Mouse (Mus musculus): ENCODE results near the gene Ppp1r18. TPM values are rescaled to one million over a fixed set of nuclear protein-coding genes. Genes with fewer than 3 reads are reported as not detected.

Gene Ppp1r18
- polyA plus RNA-seq, 1 experiment from 2014 or later: 23.7 TPM

DNA sequence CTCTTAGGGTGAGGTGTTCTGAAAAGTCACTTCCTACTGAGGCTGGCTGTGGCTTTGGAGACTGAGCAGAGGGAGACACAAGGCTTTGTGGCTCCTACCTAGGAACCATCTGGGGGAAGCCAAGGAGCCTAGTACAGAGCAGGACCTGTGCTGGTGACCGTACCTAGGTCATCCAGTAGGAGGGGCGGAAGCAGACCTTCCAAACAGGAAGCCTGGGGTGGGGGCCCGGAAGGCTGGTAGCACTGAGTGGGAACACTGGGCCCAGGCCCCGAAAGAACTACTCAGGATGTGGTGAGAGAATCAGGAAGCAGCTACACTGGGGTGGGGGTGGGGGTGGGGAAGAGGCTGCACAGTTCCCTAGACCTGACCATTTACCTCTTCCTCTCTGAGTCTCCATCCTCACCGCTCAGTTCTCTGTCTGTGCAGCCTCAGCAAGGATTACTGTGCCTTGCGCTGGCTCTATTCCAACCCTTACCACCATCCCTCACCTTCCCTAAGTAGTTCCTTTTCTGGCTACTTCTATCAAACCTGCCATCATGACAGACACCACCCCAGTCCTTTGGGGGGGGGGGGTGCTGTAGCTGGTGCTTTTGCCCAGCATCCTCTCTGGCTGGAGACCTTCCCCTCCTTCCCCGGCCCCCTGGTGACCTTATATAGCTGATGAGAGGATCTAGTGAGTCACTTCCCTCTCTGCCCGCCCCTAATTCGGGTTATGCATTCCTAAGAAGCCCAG, 4.9 kb downstream of the Ppp1r18 start:
- Histone ChIP-seq H3K4me2 (peak overlapping the region; percentile 94), H3K27ac (ENCODE audit: poor library complexity, severe bottlenecking) (peak overlapping the region; percentile 96), H3K36me3 (peaks cover 34% of the 10 kb centered on the region), H3K4me1 (replicated peaks) (peaks cover 58% of the 10 kb centered on the region), H3K9ac (peak overlapping the region; percentile 91), H3K27me3 (replicated peaks) (no peaks in the 10 kb centered on the region), H3K4me3 (peak overlapping the region; percentile 78), H3K9me3 (replicated peaks) (no peaks in the 10 kb centered on the region; the same call in 1 of the 2 replicates)
- peak; percentile 19; the same call in 1 of the 2 replicates for ATAC-seq (ENCODE audit: insufficient number of reproducible peaks, low FRiP score)
- WGBS: 34% methylated on average over 9 of the region's 9 CpGs

- H3K27me3 ChIP-seq (replicated peaks): no peaks in the 10 kb centered on the region
- H3K4me1 ChIP-seq (replicated peaks): peaks cover 58% of the 10 kb centered on the region
- peak overlapping the region; percentile 91 for H3K9ac ChIP-seq
- no peaks in the 10 kb centered on the region; the same call in 1 of the 2 replicates for H3K9me3 ChIP-seq (replicated peaks)
- peak overlapping the region; percentile 94 for H3K4me2 ChIP-seq
- H3K27ac ChIP-seq (ENCODE audit: poor library complexity, severe bottlenecking): peak overlapping the region; percentile 96
- no peak for ATAC-seq (ENCODE audit: insufficient number of reproducible peaks, low FRiP score)
- peak overlapping the region; percentile 78 for H3K4me3 ChIP-seq
- peaks cover 39% of the 10 kb centered on the region for H3K36me3 ChIP-seq
- 55% methylated on average over 8 of the region's 8 CpGs for WGBS
Observed at GRCm38 (mm10) chr17:35870884-35871696, 5.7 kb downstream of the Ppp1r18 start.

DNA sequence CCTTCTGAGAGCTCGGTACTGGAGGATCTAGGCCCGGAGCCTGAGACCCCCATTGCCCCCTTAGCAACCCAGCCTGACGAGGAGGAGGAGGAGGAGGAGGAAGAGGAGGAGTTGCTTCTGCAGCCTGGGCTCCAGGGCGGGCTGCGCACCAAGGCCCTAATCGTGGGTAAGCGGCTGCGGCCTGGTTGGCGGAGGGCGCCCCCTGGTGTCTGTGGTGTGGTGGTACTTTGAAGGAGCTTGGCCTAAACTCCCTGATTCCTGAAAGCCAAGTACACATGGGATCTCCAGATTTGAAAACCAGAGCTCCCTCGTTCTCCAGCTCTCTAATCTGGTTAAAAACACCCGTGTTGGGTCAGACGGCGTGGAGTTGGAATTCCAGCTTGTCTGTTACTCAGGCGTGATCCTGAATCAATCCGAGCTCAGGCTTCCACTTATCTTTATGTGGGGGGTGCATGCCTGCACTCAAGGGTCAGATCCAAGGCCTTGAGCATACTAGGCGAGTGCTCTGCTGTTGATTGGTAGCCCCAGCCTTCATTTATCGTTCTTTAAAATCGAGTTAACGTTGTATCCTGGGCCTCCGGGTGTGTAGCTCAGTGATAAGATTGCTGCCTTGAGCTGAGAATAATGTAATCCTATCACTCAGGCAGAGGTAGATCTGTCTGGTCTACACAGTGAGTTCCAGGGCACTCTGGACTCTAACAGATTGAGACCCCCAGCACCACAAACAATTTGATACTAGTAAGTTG, 8.6 kb downstream of the Ppp1r18 start:
- H3K9ac ChIP-seq: peak overlapping the region; percentile 44
- 0 out of 2 replicates have a peak overlapping the region, but pooled peaks have one; percentile 26 for H3K27ac ChIP-seq (ENCODE audit: poor library complexity, severe bottlenecking)
- H3K4me1 ChIP-seq (replicated peaks): peaks cover 38% of the 10 kb centered on the region
- H3K36me3 ChIP-seq: peaks cover 45% of the 10 kb centered on the region
- H3K4me3 ChIP-seq: peak overlapping the region; percentile 14
- peak overlapping the region; percentile 33 for H3K4me2 ChIP-seq
- ATAC-seq (ENCODE audit: insufficient number of reproducible peaks, low FRiP score): no peak
- WGBS: 22% methylated on average over 21 of the region's 21 CpGs
- H3K27me3 ChIP-seq (replicated peaks): no peaks in the 10 kb centered on the region
- H3K9me3 ChIP-seq (replicated peaks): no peaks in the 10 kb centered on the region; the same call in 1 of the 2 replicates

DNA sequence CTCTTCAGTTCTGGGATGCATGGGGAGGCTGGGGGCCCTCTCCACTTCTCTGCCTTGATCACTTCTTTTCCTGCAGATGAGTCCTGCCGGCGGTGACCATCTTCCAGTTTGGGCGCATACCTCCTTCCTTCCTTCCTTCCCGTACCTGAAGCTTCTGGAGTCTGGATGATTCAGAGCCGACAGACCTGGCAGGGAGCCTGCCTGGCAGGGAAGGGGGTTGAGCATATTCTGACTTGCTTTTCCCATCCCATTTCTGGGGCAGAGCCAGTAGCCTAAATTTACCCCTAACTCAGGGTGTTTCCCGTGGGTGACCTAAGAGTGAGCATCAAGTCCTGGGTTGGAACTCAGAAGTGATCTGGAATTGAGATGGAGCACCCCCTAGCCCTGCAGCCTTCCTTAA, 9.3 kb downstream of the Ppp1r18 start:
- no peak for ATAC-seq (ENCODE audit: insufficient number of reproducible peaks, low FRiP score)
- Histone ChIP-seq H3K36me3 (peaks cover 45% of the 10 kb centered on the region), H3K9ac (no peak overlapping the region), H3K9me3 (replicated peaks) (no peaks in the 10 kb centered on the region; the same call in 1 of the 2 replicates), H3K27ac (ENCODE audit: poor library complexity, severe bottlenecking) (no peak overlapping the region), H3K4me1 (replicated peaks) (peaks cover 31% of the 10 kb centered on the region), H3K4me3 (no peak overlapping the region), H3K27me3 (replicated peaks) (no peaks in the 10 kb centered on the region), H3K4me2 (no peak overlapping the region)
- WGBS: 83% methylated on average over 6 of the region's 6 CpGs

- 5% methylated on average over 66 of the region's 66 CpGs for WGBS
- peak; percentile 90 for ATAC-seq (ENCODE audit: insufficient number of reproducible peaks, low FRiP score)
- H3K27me3 ChIP-seq (replicated peaks): no peaks in the 10 kb centered on the region
- peak within 1 kb of the TSS; percentile 79 for H3K4me2 ChIP-seq
- peak within 1 kb of the TSS; percentile 86 for H3K4me3 ChIP-seq
- H3K9me3 ChIP-seq (replicated peaks): no peaks in the 10 kb centered on the region
- peak within 1 kb of the TSS; percentile 19; the same call in 1 of the 2 replicates for H3K27ac ChIP-seq (ENCODE audit: poor library complexity, severe bottlenecking)
- H3K4me1 ChIP-seq (replicated peaks): peaks cover 10% of the 10 kb centered on the region
- H3K36me3 ChIP-seq: peaks cover 53% of the 10 kb centered on the region
- H3K9ac ChIP-seq: peak within 1 kb of the TSS; percentile 87
Observed at GRCm38 (mm10) chr17:35879245-35880057, 14.1 kb downstream of the Ppp1r18 start, which contains the start of gene Dhx16. Dhx16 (plus strand) TSS chr17:35879819.

DNA sequence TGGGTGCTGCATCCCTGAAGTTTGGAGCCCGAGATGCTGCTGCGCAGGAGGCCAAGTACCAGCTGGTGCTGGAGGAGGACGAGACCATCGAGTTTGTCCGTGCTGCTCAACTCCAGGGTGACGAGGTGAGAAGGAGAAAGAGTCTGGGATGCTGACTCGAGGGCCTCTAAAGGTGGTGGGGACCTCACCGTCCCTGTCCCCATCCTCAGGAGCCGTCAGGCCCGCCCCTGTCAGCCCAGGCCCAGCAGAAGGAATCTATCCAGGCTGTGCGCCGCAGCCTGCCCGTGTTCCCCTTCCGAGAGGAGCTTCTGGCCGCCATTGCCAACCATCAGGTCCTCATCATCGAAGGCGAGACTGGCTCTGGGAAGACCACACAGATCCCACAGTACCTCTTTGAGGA, 17.5 kb downstream of the Ppp1r18 start:
- Histone ChIP-seq H3K4me1 (replicated peaks) (peaks cover 10% of the 10 kb centered on the region), H3K27ac (ENCODE audit: poor library complexity, severe bottlenecking) (no peak overlapping the region), H3K9me3 (replicated peaks) (no peaks in the 10 kb centered on the region), H3K27me3 (replicated peaks) (no peaks in the 10 kb centered on the region), H3K4me3 (no peak overlapping the region), H3K9ac (no peak overlapping the region), H3K4me2 (no peak overlapping the region), H3K36me3 (peaks cover 66% of the 10 kb centered on the region)
- ATAC-seq (ENCODE audit: insufficient number of reproducible peaks, low FRiP score): no peak
- 90% methylated on average over 17 of the region's 17 CpGs for WGBS

DNA sequence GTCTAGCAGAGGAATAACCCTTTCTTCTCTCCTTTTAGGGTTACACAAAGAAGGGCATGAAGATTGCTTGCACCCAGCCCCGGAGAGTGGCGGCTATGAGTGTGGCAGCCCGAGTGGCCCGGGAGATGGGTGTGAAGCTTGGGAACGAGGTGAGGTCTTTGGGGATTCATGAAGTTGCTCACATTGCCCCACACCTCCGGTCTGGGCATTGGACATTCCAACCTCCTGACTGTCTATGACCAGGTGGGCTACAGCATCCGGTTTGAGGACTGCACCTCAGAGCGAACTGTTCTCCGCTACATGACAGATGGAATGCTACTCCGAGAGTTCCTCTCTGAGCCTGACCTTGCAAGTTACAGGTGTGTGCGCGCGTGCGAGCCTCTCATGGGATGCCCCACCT, 18.4 kb downstream of the Ppp1r18 start:
- Histone ChIP-seq H3K9ac (no peak overlapping the region), H3K27ac (ENCODE audit: poor library complexity, severe bottlenecking) (no peak overlapping the region), H3K4me3 (no peak overlapping the region), H3K27me3 (replicated peaks) (no peaks in the 10 kb centered on the region), H3K36me3 (peaks cover 74% of the 10 kb centered on the region), H3K4me1 (replicated peaks) (peaks cover 10% of the 10 kb centered on the region), H3K4me2 (no peak overlapping the region), H3K9me3 (replicated peaks) (no peaks in the 10 kb centered on the region)
- ATAC-seq (ENCODE audit: insufficient number of reproducible peaks, low FRiP score): no peak
- 91% methylated on average over 14 of the region's 14 CpGs for WGBS

GRCm38 (mm10) chr17:35887725-35888124, 22.3 kb downstream of the Ppp1r18 start:
- peaks cover 96% of the 10 kb centered on the region for H3K36me3 ChIP-seq
- no peaks in the 10 kb centered on the region for H3K4me1 ChIP-seq (replicated peaks)
- no peak overlapping the region for H3K27ac ChIP-seq (ENCODE audit: poor library complexity, severe bottlenecking)
- 86% methylated on average over 13 of the region's 17 CpGs for WGBS
- no peaks in the 10 kb centered on the region for H3K9me3 ChIP-seq (replicated peaks)
- ATAC-seq (ENCODE audit: insufficient number of reproducible peaks, low FRiP score): no peak
- H3K9ac ChIP-seq: no peak overlapping the region
- no peak overlapping the region for H3K4me3 ChIP-seq
- H3K4me2 ChIP-seq: no peak overlapping the region
- H3K27me3 ChIP-seq (replicated peaks): no peaks in the 10 kb centered on the region

- Histone ChIP-seq H3K27ac (ENCODE audit: poor library complexity, severe bottlenecking) (peak within 1 kb of the TSS; percentile 80), H3K36me3 (peaks cover 46% of the 10 kb centered on the region), H3K4me1 (replicated peaks) (peaks cover 20% of the 10 kb centered on the region), H3K4me2 (peak within 1 kb of the TSS; percentile 100), H3K9me3 (replicated peaks) (no peaks in the 10 kb centered on the region), H3K27me3 (replicated peaks) (no peaks in the 10 kb centered on the region), H3K4me3 (peak within 1 kb of the TSS; percentile 95), H3K9ac (peak within 1 kb of the TSS; percentile 98)
- ATAC-seq (ENCODE audit: insufficient number of reproducible peaks, low FRiP score): peak; percentile 90
- under 1% methylated on average over 86 of the region's 86 CpGs for WGBS
Observed at GRCm38 (mm10) chr17:35896781-35897643, 31.6 kb downstream of the Ppp1r18 start, which contains the start of gene 2310061I04Rik. 2310061I04Rik (minus strand) TSS chr17:35897431.
